Mouse (Mus musculus) c-Kit-positive CD71-positive TER-119-negative erythroid progenitor cells, embryonic 14.5 days (primary cell): ENCODE measurements around the gene Matk.

ENCODE experiments used
- DNase-seq: peaks from one replicate; pipeline ENCODE4 v3.0.0-alpha.2; 2013; ENCODE audit warnings: low read depth

The Matk gene

DNA sequence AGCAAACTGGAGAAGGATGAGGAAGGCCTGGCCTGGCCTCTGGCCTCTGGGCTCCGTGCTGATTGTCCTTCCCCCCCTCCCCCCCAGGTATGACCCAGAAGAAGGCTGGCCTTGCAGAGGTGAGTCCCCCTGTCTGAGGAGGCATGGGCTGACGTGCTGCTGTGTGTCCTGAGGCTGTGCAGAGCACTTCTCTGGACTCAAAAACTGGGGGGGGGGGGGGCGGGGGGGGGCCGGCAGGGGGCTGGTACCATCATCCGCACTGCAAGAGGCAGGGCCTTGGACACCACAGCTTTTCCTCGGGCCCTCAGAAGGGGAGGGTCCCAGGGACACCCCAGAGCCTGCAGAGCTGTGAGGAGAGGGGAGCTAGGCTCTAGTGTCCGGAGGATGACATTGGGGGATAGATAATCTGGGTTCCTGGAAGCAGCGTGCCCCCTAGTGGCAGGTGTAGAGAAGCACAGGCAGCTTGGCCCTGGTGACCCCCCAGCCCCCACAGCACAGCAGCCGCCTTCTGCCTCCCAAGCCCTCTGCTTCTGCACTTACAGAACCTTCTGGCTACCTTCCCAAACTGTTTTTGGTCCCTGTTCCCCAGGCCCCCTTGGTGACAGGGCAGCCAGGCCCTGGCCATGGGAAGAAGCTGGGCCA, 52.0 kb downstream of the Matk start:
- DNase-seq = no peak

DNA sequence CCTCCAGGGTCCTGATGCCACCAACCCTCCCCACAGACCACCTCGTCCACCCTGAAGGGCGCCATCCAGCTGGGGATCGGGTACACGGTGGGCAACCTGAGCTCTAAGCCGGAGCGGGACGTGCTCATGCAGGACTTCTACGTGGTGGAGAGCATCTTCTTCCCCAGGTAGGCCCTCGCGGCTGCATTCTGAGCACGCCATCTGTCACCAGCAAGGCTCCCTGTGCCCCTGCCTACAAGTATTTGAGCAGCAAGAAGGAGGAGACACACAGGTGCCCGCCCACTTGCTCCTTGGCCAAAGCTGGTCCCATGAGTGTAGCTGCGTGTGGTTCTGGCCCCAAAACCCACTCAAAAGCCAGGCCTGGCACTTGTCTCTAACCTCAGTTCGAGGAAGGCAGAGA, 52.9 kb downstream of the Matk start:
- DNase-seq = no peak

DNA sequence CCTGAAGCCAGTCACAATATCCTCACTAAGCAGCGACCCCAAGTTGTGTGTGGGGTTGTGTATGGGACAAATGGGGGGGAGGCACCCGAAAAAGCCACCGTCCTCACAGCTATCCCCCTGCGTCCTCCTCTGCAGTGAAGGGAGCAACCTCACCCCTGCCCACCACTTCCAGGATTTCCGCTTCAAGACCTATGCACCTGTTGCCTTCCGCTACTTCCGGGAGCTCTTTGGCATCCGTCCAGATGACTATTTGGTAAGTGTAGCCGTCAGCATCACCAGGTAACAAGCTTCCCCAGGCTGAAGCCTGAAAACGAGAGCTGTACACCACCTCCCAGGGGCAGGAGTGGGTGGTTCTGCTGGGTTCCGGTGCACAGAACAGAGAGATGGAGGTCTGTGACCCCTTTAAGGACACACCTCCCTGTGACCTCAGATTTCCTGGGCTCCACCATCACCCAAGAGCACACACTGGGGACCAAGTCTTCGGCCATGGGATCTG, 53.5 kb downstream of the Matk start:
- DNase-seq = no peak

- no peak for DNase-seq
These were observed 54.3 kb downstream of the Matk start for GRCm38 (mm10) chr10:81306837-81307682.

- no peak for DNase-seq
These were observed 56.8 kb downstream of the Matk start for GRCm38 (mm10) chr10:81309571-81309970.
